Mouse (Mus musculus) neural tube, postnatal 0 days (tissue): ENCODE data around the gene Yy2. TPM values are rescaled to one million over a fixed set of nuclear protein-coding genes. Genes with fewer than 3 reads are reported as not detected.

Experiments used
- polyA plus RNA-seq: library from polyadenylated mRNA; unstranded; fragments of >200 nt; fragmentation: Nextera tagmentation; extraction: Ambion mirVana; gene quantifications from 2 replicates; pipeline ENCODE4 v1.2.1, GENCODE M21; 2015

The Yy2 gene
- polyA plus RNA-seq, result 0.14 and 1.5 TPM in 2 replicates

GRCm38 (mm10) chrX:157568840-157569239, at the start of gene Yy2:
Gene Yy2 (minus strand): TSS chrX:157568985.

GRCm38 (mm10) chrX:157598186-157598996, 29.6 kb upstream of the Yy2 start, which contains the start of gene Mbtps2:
Gene Mbtps2 (minus strand): TSS chrX:157598715.

Other genes with a start within 250 kb of the Yy2 start
- gene Phex, start 153.7 kb downstream of the Yy2 start, polyA plus RNA-seq, result 0.15 and 0.19 TPM in 2 replicates
- gene Sms, start 76.7 kb downstream of the Yy2 start, polyA plus RNA-seq, result 184 and 220 TPM in 2 replicates
- gene Mbtps2, start 29.7 kb upstream of the Yy2 start, polyA plus RNA-seq, result 16.9 and 17.4 TPM in 2 replicates
- 0.52 and 0.72 TPM in 2 replicates for gene Smpx, start 129.9 kb upstream of the Yy2 start, polyA plus RNA-seq
- gene Klhl34, start 249.4 kb upstream of the Yy2 start, polyA plus RNA-seq, result 0.77 and 1.0 TPM in 2 replicates